Mouse (Mus musculus) kidney, postnatal 36 days (tissue): Measurements from ENCODE around the gene Slc41a1.
A peak's percentile ranks its signal among the peaks of the same experiment; 100 is the strongest.
"Not testable (repeated sequence)": the region's sequence is repeated elsewhere in the genome, so short reads cannot be mapped to it uniquely, and the experiment has no call there.

Experiments used
- DNase-seq, 2 experiments: peaks; one replicate each; pipeline ENCODE4 v3.0.0; 2021 to 2022; ENCODE audit warnings: mixed read lengths in 2 of 2

Slc41a1 gene

DNA sequence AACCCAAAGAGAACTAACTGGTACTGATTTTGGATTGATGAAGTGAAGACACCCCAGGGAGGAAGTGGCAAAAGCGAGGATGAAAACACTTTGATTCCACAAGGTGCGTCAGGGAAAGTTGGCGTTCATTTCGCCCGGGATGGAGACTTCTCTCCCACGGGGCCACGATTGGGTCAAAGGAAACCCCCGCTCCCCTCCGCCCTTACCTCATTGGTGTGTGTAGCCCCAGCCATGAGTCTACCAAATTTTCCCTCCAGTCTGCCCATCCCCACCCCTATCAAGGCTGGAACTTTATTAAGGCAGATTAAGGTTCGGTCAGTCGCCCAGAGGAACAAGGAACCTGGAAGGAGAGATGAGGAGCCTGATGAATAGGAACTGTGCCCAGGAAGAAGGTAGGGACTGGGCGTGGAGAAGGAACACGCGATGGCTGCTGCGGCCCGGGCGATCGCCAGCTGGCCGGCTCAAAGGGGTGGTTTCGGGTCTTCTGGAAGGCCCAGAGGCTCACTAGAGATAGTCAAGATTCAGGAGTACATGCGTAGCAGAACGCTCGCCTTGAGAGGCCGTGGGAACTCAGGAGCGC lies at the start of gene Slc41a1:
Gene Slc41a1 (plus strand): TSS at position 287 of the 580 bp plus-strand sequence.
- DNase-seq, result no peak

DNA sequence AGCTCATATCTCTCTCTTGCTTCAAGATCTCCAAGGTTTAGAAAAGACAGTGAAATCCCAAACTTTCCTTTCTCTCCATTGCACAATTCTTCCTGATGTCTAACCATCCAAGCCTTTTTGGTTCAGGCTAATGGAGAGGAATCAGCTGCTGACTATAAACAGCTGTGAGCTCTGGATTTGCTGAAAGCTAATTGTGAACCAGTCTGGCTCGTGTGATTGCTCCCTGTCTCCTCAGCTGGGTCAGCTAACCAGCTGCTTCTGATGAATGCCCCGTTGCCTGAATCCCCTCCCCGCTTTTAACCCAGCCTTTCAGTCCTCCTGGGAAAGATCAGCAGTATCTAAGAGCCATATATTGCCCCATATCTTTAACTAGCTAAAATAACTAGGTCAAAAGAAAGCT lies 32.7 kb upstream of the Slc41a1 start:
- no peak for DNase-seq

- peak in 1 of 2 experiments; percentile 43 for DNase-seq
These were observed 32.1 kb upstream of the Slc41a1 start for GRCm38 (mm10) chr1:131795171-131795570.

- DNase-seq, result peak; percentile 90 to 92
These were observed 29.9 kb upstream of the Slc41a1 start, which contains the start of gene Pm20d1 for GRCm38 (mm10) chr1:131797202-131797909. Gene Pm20d1 (plus strand): TSS chr1:131797381.

DNA sequence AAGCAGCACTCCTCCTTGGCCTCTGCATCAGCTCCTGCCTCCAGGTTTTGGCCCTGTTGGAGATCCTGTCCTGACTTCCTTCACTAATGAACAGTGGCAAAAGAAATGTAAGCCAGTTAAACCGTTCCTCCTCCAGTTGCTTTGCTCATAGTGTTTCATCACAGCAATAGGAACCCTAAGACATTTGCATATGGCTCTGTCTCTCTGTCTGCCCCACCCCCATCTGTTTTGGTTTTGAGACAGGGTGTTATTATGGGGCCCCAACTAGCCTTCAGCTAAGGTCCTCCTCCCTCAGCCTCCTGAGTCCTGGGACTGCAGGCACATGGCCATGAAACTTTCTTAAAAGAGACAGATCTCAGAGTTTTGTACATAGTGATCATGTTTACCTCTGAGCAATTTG lies 27.3 kb upstream of the Slc41a1 start:
- DNase-seq, result no peak

DNA sequence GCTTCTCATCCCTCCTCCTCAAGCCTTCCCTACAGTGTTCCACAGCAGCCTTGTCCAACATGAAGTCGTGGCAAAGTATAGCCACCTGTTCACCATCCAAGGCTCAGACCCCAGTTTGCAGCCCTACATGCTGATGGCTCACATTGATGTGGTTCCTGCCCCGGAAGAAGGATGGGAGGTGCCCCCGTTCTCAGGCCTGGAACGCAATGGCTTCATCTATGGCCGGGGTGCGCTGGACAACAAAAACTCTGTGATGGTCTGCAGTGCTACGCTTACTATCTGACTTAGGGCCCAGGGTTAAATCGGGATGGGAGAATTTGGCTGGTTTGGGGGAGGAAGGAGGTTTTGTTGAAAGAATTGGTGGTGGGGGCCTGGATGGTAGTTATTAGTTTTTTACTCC lies 26.2 kb upstream of the Slc41a1 start:
- DNase-seq, result no peak

DNA sequence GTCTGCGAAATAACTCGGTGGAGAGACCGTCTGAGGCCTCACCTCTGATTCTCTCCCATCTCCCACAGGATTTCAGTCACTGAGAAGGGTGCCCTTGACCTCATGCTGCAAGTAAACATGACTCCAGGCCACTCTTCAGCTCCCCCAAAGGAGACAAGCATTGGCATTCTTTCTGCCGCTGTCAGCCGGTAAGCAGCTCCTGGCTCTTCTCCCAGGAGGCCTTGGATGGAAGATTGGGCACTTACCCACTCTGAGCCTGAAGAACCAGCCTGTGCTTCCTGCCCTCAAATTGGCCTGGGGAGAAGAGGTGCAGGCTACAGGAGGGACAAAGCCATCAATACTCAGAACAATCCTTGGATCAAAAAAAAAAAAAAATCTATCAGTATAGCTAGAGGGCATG lies 24.6 kb upstream of the Slc41a1 start:
- no peak for DNase-seq

DNA sequence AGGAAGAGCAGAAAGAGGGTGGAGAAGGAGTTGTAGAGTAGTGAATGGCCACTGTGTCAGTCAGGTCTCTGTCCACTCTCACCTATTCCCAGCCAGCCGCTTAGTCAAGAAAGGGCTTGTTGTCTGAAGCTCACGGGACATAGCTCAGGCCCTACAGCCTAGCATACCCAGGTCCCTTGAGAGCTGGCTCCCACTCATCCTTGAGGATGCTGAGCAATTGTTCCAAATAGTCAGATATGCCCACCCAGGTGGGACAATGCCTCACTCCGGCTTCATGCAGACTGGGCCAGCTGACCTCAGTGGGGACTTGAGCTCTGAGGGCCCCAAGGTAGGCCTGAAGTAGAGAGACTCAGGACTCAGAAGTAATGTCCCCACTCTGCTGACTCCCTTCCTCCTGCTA lies 23.1 kb upstream of the Slc41a1 start:
- no peak for DNase-seq

DNA sequence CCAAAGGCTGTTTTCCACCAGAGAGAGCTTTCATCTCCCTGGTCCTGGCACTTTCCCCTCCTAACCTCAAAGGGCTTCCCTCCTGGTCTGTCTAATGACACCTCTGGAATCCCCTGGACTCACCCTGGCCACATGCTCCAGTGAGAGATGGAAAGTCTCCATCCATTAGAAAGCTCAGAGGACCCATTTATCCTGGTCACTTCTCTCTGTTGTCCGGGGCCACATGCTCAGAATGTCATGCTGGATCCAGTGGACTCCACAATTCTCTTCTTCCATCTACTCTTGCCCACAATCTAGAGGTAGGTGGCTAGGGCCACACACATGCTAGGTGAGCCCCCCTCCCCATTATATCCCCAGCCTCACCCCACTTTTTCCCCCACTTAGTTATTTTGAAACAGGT lies 18.3 kb upstream of the Slc41a1 start:
- DNase-seq, result no peak

GRCm38 (mm10) chr1:131809651-131810050 lies 17.6 kb upstream of the Slc41a1 start:
- no peak for DNase-seq

DNA sequence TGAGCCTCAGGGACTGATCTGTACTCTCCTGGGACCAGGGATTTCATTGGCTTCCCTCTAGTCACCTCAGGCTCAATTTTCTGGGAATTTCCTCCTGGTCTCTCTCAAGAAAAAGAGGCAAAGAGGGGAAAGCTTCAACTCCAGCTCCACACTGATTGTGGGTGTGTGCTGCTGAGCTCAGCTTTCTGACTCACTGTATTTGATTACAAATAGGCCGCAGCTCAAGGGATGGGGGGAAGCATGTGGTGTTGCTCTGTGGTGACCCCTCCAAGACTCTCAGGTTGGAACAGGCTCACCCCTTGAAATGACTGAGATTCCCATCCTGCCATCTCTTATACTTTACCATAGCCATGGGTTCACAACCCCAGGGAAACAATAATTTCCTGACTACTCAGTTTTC lies 15.9 kb upstream of the Slc41a1 start:
- no peak for DNase-seq

DNA sequence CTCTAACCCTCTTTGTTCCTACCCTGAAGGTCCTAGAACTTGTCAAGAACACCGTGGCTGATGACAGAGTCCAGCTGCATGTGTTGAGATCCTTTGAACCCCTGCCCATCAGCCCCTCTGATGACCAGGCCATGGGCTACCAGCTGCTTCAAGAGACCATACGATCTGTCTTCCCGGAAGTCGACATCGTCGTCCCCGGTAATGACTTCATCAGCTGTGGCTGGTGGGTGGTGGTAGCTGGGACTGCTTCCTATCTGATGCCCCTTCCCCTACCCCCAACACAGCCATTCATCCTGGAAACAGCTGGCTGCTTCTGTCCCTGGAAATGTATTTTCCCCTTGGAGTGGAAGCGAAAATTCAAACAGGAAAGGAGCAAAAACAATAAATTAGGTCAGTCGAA lies 15.3 kb upstream of the Slc41a1 start:
- no peak for DNase-seq

GRCm38 (mm10) chr1:131812631-131813295 lies 14.5 kb upstream of the Slc41a1 start:
- DNase-seq, result no peak

DNA sequence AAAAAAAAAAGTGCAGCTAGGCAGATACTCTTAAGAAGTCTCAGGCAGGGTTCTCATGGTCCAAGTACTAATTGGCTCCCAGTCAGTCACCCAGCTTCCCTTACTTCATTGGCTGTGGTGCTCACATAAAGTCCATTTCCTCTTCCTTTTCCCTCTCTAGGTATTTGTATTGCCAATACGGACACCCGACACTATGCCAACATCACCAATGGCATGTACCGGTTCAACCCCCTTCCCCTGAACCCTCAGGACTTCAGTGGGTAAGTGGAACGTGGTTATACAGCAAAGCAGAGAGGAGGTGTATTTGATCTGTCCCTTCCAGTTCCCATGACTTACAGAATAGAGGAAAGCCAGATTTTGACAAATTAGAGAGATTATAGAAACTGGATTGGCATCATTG lies 13.6 kb upstream of the Slc41a1 start:
- DNase-seq, result no peak

- no peak for DNase-seq
These were observed 13.1 kb upstream of the Slc41a1 start for GRCm38 (mm10) chr1:131814191-131814590.

GRCm38 (mm10) chr1:131816886-131817285 lies 10.4 kb upstream of the Slc41a1 start:
- DNase-seq, result no peak

DNA sequence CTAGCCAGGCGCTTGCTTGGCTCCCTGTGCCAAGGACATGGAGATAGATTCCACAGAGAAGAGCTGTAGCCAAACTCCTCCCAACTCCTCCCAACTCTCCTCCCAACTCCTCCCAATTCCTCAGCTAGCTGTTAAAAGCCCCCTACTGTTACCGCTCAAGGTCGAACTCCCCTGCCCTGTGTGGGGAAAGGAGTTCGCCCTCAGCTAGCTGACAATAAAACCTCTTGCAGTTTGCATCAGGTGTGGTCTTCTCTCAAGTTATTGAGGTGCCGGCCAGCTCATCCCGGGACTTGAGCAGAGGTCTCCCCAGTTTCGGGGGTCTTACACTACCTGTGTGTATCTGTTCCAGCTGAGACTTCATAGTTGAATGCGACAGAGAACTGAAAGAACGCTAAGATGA lies 6.9 kb upstream of the Slc41a1 start:
- DNase-seq, result not testable (repeated sequence)

GRCm38 (mm10) chr1:131820887-131821328 lies 6.4 kb upstream of the Slc41a1 start:
- DNase-seq, result no peak

DNA sequence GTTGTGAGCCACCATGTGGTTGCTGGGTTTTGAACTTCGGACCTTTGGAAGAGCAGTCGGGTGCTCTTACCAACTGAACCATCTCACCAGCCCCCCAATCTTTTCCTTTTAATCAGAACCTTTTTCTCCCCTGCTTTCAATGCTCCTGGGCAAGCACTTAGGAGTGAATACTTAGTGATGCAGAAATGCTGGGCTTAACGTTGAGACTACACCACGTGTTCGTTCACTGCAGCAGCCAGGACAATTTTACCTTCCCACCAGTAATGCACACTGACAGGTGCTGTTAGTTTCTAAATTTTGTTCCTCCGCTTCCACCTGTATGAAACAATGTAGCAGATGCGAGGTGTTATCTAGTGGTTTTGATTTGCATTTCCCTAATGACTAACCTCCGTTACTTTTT lies 5.0 kb upstream of the Slc41a1 start:
- DNase-seq, result no peak

DNA sequence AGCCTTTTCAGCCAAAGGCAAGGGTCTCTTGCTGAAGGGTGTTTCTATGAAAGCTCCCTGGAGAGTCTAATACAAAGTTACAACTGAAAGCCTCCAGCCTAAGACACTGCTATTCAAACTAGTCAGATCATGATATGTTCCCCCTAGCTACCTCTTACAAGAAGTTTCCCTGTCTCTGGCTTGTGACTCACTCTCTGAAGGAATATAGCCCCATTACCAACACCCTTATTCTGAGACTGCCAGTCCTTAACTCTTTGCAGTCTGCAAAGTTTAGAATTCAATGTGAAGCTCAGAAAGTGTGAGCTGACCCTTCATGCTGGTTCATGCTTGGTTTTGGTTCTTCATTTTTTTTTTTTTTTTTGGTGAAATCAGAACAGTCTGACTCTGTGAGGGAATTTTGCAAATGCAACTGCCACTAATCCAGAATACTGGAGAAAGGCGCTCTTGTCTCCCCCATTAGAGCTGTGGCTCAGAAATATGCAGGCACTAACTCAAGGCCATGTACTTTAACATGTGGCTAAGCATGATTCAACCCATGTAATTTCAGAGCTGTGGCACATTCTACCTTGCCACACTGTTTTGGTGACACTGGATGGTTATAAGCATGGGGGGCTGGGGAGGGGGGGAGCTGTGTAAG lies 4.3 kb upstream of the Slc41a1 start:
- DNase-seq, result no peak

DNA sequence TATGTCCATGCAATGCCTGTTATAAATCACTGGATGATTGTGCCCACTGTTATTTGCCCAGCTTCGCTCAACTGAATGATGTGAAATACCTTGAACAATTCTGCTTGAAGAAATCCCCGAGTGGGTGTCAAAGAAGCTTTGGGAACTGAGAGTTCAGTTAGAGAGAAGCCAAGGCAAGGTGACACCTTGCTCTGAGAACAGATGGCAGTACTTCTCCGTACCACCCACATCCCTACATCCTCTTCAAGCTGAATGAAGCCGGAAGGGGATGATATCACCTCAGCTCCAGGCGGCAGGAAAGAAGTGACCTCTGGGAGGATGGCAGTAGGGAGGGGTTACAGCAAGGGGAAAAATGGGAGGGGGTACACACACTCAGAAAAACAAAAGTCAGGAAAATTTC lies 3.7 kb upstream of the Slc41a1 start:
- DNase-seq, result no peak

- no peak for DNase-seq
These were observed 2.6 kb upstream of the Slc41a1 start for GRCm38 (mm10) chr1:131824528-131825181.

GRCm38 (mm10) chr1:131827787-131828258 lies 530 bp downstream of the Slc41a1 start:
- peak; percentile 93 to 94 for DNase-seq
